Mouse (Mus musculus) erythroblast, embryonic 14.5 days (primary cell): ENCODE data around the gene Cpne5. TPM values are rescaled to one million over a fixed set of nuclear protein-coding genes. Genes with fewer than 3 reads are reported as not detected.

ENCODE experiments used
- H3K27me3 ChIP-seq: 2 replicates; pipeline ENCODE4 v1.6.1; 2012; ENCODE audit warnings: inconsistent platforms; ENCODE audit not compliant: control insufficient read depth
- H3K36me3 ChIP-seq: 2 replicates; pipeline ENCODE4 v1.6.1; 2012; ENCODE audit warnings: mild to moderate bottlenecking, inconsistent platforms; ENCODE audit not compliant: control insufficient read depth
- H3K4me1 ChIP-seq: 2 replicates; pipeline ENCODE4 v1.6.1; 2012; ENCODE audit warnings: inconsistent platforms; ENCODE audit not compliant: control insufficient read depth
- H3K4me3 ChIP-seq: replicated peaks from 2 replicates; pipeline ENCODE3; 2012; ENCODE audit warnings: moderate library complexity, mild to moderate bottlenecking, inconsistent platforms
- H3K9me3 ChIP-seq: 2 replicates; pipeline ENCODE4 v1.6.1; 2012; ENCODE audit warnings: low read length, inconsistent platforms, mixed read lengths; ENCODE audit not compliant: control insufficient read depth
- GATA1 ChIP-seq: IDR thresholded peaks from 2 replicates; pipeline ENCODE4 v1.6.1; 2012; ENCODE audit warnings: low read length, inconsistent platforms, mixed read lengths
- TAL1 ChIP-seq: IDR thresholded peaks from 3 replicates; pipeline ENCODE4 v1.6.1; 2012; ENCODE audit warnings: low read length, inconsistent platforms, mixed read lengths
- polyA plus RNA-seq: library from polyadenylated mRNA; stranded (reverse); fragments of >175 nt; gene quantifications from 2 replicates; pipeline ENCODE4 v1.2.3, GENCODE M21; 2012

Gene Cpne5
- polyA plus RNA-seq, 1 experiment = 0.03 TPM

DNA sequence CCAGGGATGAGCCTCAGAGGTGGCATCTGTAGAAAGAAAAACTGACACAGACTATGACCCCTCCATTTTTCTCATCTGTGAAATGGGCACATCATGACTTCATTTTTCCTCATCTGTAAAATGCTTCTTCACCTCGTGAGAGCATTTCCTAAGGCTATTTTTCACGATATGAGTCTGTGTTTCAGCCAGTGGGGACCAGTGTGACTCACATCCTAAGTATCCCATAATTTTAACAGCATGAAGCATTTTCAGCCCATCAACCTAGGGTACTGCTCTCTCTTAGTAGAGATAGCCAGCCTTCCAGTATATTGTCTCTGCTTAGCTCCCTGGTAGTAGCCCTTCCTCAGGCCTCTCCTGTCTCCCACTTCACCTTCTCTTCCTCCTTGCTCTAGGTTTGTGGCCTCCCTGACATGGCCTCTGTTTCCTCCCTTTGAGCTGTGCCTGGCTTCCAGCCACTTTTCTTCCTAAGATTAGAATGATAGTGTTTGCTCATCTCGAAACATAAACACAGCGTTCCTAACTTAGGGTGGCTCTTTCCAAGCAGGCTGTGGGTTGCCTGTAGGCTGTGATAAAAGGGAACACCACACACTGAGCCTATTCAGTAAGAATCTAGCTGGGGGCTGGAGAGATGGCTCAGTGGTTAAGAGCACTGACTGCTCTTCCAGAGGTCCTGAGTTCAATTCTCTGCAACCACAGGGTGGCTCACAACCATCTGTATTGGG, 57.4 kb downstream of the Cpne5 start:
- Histone ChIP-seq H3K4me1 (no peaks in the 10 kb centered on the region), H3K4me3 (no peak overlapping the region), H3K27me3 (no peaks in the 10 kb centered on the region), H3K9me3 (no peaks in the 10 kb centered on the region), H3K36me3 (no peaks in the 10 kb centered on the region)
- TF ChIP-seq GATA1 (no peak), TAL1 (no peak)

GRCm38 (mm10) chr17:29179917-29180316, 58.0 kb downstream of the Cpne5 start:
- Histone ChIP-seq H3K27me3 (no peaks in the 10 kb centered on the region), H3K4me3 (no peak overlapping the region), H3K4me1 (no peaks in the 10 kb centered on the region), H3K36me3 (no peaks in the 10 kb centered on the region), H3K9me3 (no peaks in the 10 kb centered on the region)
- no peak for TF ChIP-seq TAL1

DNA sequence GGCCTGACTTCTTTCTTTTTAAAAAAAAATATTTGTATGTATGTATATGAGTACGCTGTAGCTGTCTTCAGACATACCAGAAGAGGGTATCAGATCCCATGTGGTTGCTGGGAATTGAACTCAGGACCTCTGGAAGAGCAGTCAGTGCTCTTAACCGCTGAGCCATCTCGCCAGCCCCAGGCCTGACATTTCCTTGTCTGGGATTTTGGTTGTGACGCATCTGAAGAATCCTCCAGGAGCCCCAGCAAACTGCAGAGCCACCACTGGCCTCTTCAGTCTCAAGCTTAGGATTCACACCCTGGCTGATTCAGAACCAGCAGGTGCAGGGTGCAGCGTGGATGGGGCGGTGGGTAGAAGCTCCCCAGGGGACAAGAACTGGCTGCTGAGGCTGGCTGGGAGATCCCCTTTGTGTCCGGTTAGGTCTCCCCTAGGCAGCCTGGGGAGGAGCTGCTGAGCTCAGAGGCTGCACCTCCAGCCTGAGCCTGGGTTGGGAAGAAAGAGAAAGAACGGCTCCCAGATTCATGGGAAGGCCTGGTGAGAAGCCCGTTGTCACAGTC, 59.4 kb downstream of the Cpne5 start:
- TF ChIP-seq TAL1 = no peak
- no peak for TF ChIP-seq GATA1
- no peak overlapping the region for H3K4me3 ChIP-seq
- no peaks in the 10 kb centered on the region for H3K36me3 ChIP-seq
- no peaks in the 10 kb centered on the region for H3K9me3 ChIP-seq
- H3K4me1 ChIP-seq = no peaks in the 10 kb centered on the region
- no peaks in the 10 kb centered on the region for H3K27me3 ChIP-seq

GRCm38 (mm10) chr17:29176391-29177267, 61.3 kb downstream of the Cpne5 start:
- TF ChIP-seq GATA1 (no peak), TAL1 (no peak)
- Histone ChIP-seq H3K27me3 (no peaks in the 10 kb centered on the region), H3K36me3 (no peaks in the 10 kb centered on the region), H3K9me3 (no peaks in the 10 kb centered on the region), H3K4me1 (no peaks in the 10 kb centered on the region; the same call in 1 of the 2 replicates), H3K4me3 (no peak overlapping the region)

DNA sequence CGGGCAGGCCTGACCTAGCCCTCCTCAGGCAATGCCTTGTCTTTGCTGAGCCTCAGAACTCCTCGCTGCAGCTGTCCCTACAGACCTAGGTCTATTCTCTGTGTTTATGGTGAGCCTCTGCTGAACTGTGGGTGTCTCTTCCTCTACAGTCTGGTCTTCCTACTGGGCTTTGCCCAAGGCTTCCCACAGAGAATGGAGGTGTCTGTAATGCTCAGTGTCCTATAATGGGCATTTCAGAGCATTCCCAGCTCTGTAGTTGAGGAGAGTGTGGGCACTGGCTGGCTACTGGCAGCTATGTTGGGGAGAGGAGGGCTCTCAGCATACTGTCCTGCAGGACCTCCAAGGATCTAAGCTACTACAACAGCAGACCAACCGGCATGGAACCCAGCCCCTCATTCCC, 62.3 kb downstream of the Cpne5 start:
- H3K9me3 ChIP-seq = no peaks in the 10 kb centered on the region
- H3K36me3 ChIP-seq = no peaks in the 10 kb centered on the region
- H3K4me1 ChIP-seq = no peaks in the 10 kb centered on the region; the same call in none of the 2 replicates
- H3K27me3 ChIP-seq = no peaks in the 10 kb centered on the region
- TF ChIP-seq GATA1 (no peak), TAL1 (no peak)
- no peak overlapping the region for H3K4me3 ChIP-seq

GRCm38 (mm10) chr17:29173165-29173564, 64.8 kb downstream of the Cpne5 start:
- H3K36me3 ChIP-seq = no peaks in the 10 kb centered on the region
- no peaks in the 10 kb centered on the region; the same call in none of the 2 replicates for H3K4me1 ChIP-seq
- TF ChIP-seq TAL1 (no peak), GATA1 (no peak)
- H3K27me3 ChIP-seq = no peaks in the 10 kb centered on the region
- no peak overlapping the region for H3K4me3 ChIP-seq
- no peaks in the 10 kb centered on the region for H3K9me3 ChIP-seq

DNA sequence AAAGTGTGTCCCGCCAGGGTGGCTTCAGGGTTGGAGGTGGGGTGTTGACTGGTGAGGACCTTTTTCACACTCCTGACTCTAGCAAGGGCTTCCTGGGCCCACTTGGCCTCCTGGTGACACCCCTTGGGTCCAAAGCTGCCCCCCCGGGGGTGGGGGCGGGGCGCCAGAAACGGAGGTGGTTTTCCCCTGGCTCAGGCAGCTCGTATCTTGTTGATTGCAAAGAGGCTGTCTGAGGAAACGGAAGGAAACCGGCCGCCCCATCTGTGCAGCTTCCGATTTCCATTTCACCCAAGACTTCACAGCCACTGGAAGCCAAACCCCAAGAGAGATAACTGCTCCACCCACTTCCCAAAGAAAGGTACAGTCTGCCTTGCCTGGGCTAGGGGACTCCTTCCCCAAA, 65.9 kb downstream of the Cpne5 start:
- Histone ChIP-seq H3K4me1 (no peaks in the 10 kb centered on the region; the same call in none of the 2 replicates), H3K27me3 (no peaks in the 10 kb centered on the region), H3K4me3 (no peak overlapping the region)

GRCm38 (mm10) chr17:29171001-29171772, 66.8 kb downstream of the Cpne5 start:
- H3K9me3 ChIP-seq = no peaks in the 10 kb centered on the region
- H3K4me3 ChIP-seq = no peak overlapping the region
- H3K27me3 ChIP-seq = no peaks in the 10 kb centered on the region
- peaks cover under 1% of the 10 kb centered on the region for H3K4me1 ChIP-seq
- TF ChIP-seq GATA1 (no peak), TAL1 (no peak)
- no peaks in the 10 kb centered on the region for H3K36me3 ChIP-seq

More for the DNA sequence above, 65.9 kb downstream of the Cpne5 start:
- Histone ChIP-seq H3K36me3 (no peaks in the 10 kb centered on the region), H3K9me3 (no peaks in the 10 kb centered on the region)
- TF ChIP-seq GATA1 = no peak
- TF ChIP-seq TAL1 = no peak
